Mouse (Mus musculus): ENCODE results near the gene Plin3. TPM values are rescaled to one million over a fixed set of nuclear protein-coding genes. Genes with fewer than 3 reads are reported as not detected.

Gene Plin3
- polyA plus RNA-seq, 2 experiments, result 41.0 to 90.3 TPM

GRCm38 (mm10) chr17:56229943-56230342, 62.7 kb downstream of the Plin3 start:
- 68% methylated on average over 10 of the region's 10 CpGs for WGBS
- ATAC-seq (ENCODE audit: low FRiP score, low read depth) (no peak), DNase-seq (ENCODE audit: low spot score) (no peak)
- Histone ChIP-seq H3K4me2 (replicated peaks; ENCODE audit: low read depth, low read length, severe bottlenecking) (no peak overlapping the region), H3K9ac (ENCODE audit: low read depth, low read length, severe bottlenecking) (no peak overlapping the region), H3K4me3 (replicated peaks; ENCODE audit: low read length) (no peak overlapping the region), H3K27ac (replicated peaks; ENCODE audit: low read depth, low read length) (no peak overlapping the region), H3K4me1 (ENCODE audit: control insufficient read depth, insufficient read depth, low read length) (no peaks in the 10 kb centered on the region), H3K36me3 (ENCODE audit: control insufficient read depth, insufficient read depth, low read length) (no peaks in the 10 kb centered on the region), H3K9me3 (ENCODE audit: control insufficient read depth, low read length) (no peaks in the 10 kb centered on the region), H3K27me3 (ENCODE audit: control insufficient read depth, insufficient read depth, low read length) (no peaks in the 10 kb centered on the region)
- no peak for TF ChIP-seq POLR2A (IDR thresholded peaks at IDR 0.05; ENCODE audit: borderline replicate concordance, extremely low read depth, insufficient read depth, insufficient read length)

MicroRNA genes within 50 kb of the gene (microRNA counts, 519-probe panel; counts per million panel counts)
- microRNA mmu-miR-7b, result 2,093 counts per million, percentile 30 among the panel's probes with 10 or more counts

Small RNA genes lying within 50 kb of the gene (microRNA-seq; reads per million reads assigned to microRNA genes)
- 1.8 reads per million for gene Mir7b

Other genes starting within 250 kb of the Plin3 start
- 61.9 and 82.9 TPM in 2 replicates for gene Ubxn6, start 217.8 kb downstream of the Plin3 start, polyA plus RNA-seq (2012; rRNA removed)
- gene Ubxn6, start 217.8 kb downstream of the Plin3 start, polyA plus RNA-seq (2014; fragmentation: Nextera tagmentation; extraction: Ambion mirVana), result 36.4 and 43.1 TPM in 2 replicates
- gene Hdgfl2, start 213.2 kb downstream of the Plin3 start, polyA plus RNA-seq (2012; rRNA removed), result 82.3 and 118 TPM in 2 replicates
- gene Hdgfl2, start 213.2 kb downstream of the Plin3 start, polyA plus RNA-seq (2014; fragmentation: Nextera tagmentation; extraction: Ambion mirVana), result 84.9 and 104 TPM in 2 replicates
- 0.04 and 0.09 TPM in 2 replicates for gene Plin4, start 183.1 kb downstream of the Plin3 start, polyA plus RNA-seq (2012; rRNA removed)
- gene Plin4, start 183.1 kb downstream of the Plin3 start, polyA plus RNA-seq (2014; fragmentation: Nextera tagmentation; extraction: Ambion mirVana), result 0.07 and 0.11 TPM in 2 replicates
- not detected in 2 replicates for gene Plin5, start 175.3 kb downstream of the Plin3 start, polyA plus RNA-seq (2012; rRNA removed)
- 0.10 and 0.17 TPM in 2 replicates for gene Plin5, start 175.3 kb downstream of the Plin3 start, polyA plus RNA-seq (2014; fragmentation: Nextera tagmentation; extraction: Ambion mirVana)
- 0.27 and 0.29 TPM in 2 replicates for gene Lrg1, start 170.9 kb downstream of the Plin3 start, polyA plus RNA-seq (2012; rRNA removed)
- gene Lrg1, start 170.9 kb downstream of the Plin3 start, polyA plus RNA-seq (2014; fragmentation: Nextera tagmentation; extraction: Ambion mirVana), result 0.43 and 0.51 TPM in 2 replicates
- 10.5 and 13.4 TPM in 2 replicates for gene Sema6b, start 152.5 kb downstream of the Plin3 start, polyA plus RNA-seq (2012; rRNA removed)
- gene Sema6b, start 152.5 kb downstream of the Plin3 start, polyA plus RNA-seq (2014; fragmentation: Nextera tagmentation; extraction: Ambion mirVana), result 3.1 and 3.8 TPM in 2 replicates
- 9.3 and 10.3 TPM in 2 replicates for gene Tnfaip8l1, start 130.4 kb downstream of the Plin3 start, polyA plus RNA-seq (2012; rRNA removed)
- gene Tnfaip8l1, start 130.4 kb downstream of the Plin3 start, polyA plus RNA-seq (2014; fragmentation: Nextera tagmentation; extraction: Ambion mirVana), result 11.6 and 11.7 TPM in 2 replicates
- 83.2 and 93.7 TPM in 2 replicates for gene Mydgf, start 109.0 kb downstream of the Plin3 start, polyA plus RNA-seq (2012; rRNA removed)
- gene Mydgf, start 109.0 kb downstream of the Plin3 start, polyA plus RNA-seq (2014; fragmentation: Nextera tagmentation; extraction: Ambion mirVana), result 99.7 and 101 TPM in 2 replicates
- gene Dpp9, start 74.0 kb downstream of the Plin3 start, polyA plus RNA-seq (2012; rRNA removed), result 54.3 and 69.6 TPM in 2 replicates
- 33.9 and 37.7 TPM in 2 replicates for gene Dpp9, start 74.0 kb downstream of the Plin3 start, polyA plus RNA-seq (2014; fragmentation: Nextera tagmentation; extraction: Ambion mirVana)
- 14.5 and 18.4 TPM in 2 replicates for gene Fem1a, start 36.1 kb downstream of the Plin3 start, polyA plus RNA-seq (2012; rRNA removed)
- gene Fem1a, start 36.1 kb downstream of the Plin3 start, polyA plus RNA-seq (2014; fragmentation: Nextera tagmentation; extraction: Ambion mirVana), result 16.0 and 17.4 TPM in 2 replicates
- 12.5 and 16.5 TPM in 2 replicates for gene Ticam1, start 16.1 kb downstream of the Plin3 start, polyA plus RNA-seq (2012; rRNA removed)
- 8.2 and 8.7 TPM in 2 replicates for gene Ticam1, start 16.1 kb downstream of the Plin3 start, polyA plus RNA-seq (2014; fragmentation: Nextera tagmentation; extraction: Ambion mirVana)
- not detected in 2 replicates for gene Arrdc5, start 7.4 kb upstream of the Plin3 start, polyA plus RNA-seq (2012; rRNA removed)
- not detected in 2 replicates for gene Arrdc5, start 7.4 kb upstream of the Plin3 start, polyA plus RNA-seq (2014; fragmentation: Nextera tagmentation; extraction: Ambion mirVana)
- gene Uhrf1, start 10.4 kb upstream of the Plin3 start, polyA plus RNA-seq (2012; rRNA removed), result 105 and 116 TPM in 2 replicates
- gene Uhrf1, start 10.4 kb upstream of the Plin3 start, polyA plus RNA-seq (2014; fragmentation: Nextera tagmentation; extraction: Ambion mirVana), result 89.0 and 93.9 TPM in 2 replicates
- gene Kdm4b, start 33.2 kb upstream of the Plin3 start, polyA plus RNA-seq (2012; rRNA removed), result 36.4 and 47.3 TPM in 2 replicates
- gene Kdm4b, start 33.2 kb upstream of the Plin3 start, polyA plus RNA-seq (2014; fragmentation: Nextera tagmentation; extraction: Ambion mirVana), result 36.0 and 37.0 TPM in 2 replicates
- 483 and 667 TPM in 2 replicates for gene Ptprs, start 183.6 kb upstream of the Plin3 start, polyA plus RNA-seq (2012; rRNA removed)
- gene Ptprs, start 183.6 kb upstream of the Plin3 start, polyA plus RNA-seq (2014; fragmentation: Nextera tagmentation; extraction: Ambion mirVana), result 116 and 131 TPM in 2 replicates
- gene Znrf4, start 219.6 kb upstream of the Plin3 start, polyA plus RNA-seq (2012; rRNA removed), result not detected in 2 replicates
- 0.17 TPM in 1 of 2 replicates, not detected in the other for gene Znrf4, start 219.6 kb upstream of the Plin3 start, polyA plus RNA-seq (2014; fragmentation: Nextera tagmentation; extraction: Ambion mirVana)